Mouse (Mus musculus) cerebellum, adult 2 months (tissue): ENCODE measurements around the gene Cmtm2a.

Experiments
- CTCF ChIP-seq: fragments of 200-500 bp; IDR thresholded peaks from 2 replicates; pipeline ENCODE4 v1.5.1; 2011; ENCODE audit warnings: low read depth, mild to moderate bottlenecking, control low read depth, low read length, moderate library complexity, borderline replicate concordance; ENCODE audit not compliant: insufficient read depth
- POLR2A ChIP-seq: fragments of 200-500 bp; IDR thresholded peaks from 2 replicates; pipeline ENCODE4 v1.6.1; 2011; ENCODE audit warnings: low read length, control low read depth, borderline replicate concordance; ENCODE audit not compliant: insufficient read depth

DNA sequence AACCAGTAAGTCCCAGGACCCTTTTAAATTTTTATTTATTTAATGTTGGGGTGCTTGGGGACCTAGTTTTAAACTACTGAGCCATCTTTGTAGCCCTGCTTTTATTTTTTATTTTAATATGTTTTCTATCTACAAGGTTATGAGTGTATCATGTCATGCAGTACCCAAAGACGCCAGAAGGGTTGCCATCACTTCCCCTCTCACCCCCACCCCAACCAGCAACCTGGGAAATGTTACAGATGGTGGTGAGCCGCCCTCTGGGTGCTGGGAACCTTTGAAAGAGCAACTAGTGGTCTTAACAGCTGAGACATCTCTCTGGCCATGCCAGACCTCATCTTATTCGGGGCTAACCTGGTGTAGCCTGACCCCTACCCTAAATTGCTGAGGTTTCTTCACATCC lies 44.9 kb upstream of the Cmtm2a start:
- TF ChIP-seq CTCF (no peak), POLR2A (no peak)
